Mouse (Mus musculus) testis, adult 2 months (tissue): ENCODE measurements at regions not wholly inside any gene's neighbourhood (a gene's known extent, or its start where the extent isn't known, plus 50 kb on each side); places are given as distances from the start of the nearest gene placed in this dataset.

Experiments
- CTCF ChIP-seq: fragments of 200-500 bp; IDR thresholded peaks from 2 replicates; pipeline ENCODE4 v1.5.1; 2012; ENCODE audit warnings: low read depth, mild to moderate bottlenecking, inconsistent platforms, low read length, moderate library complexity; ENCODE audit not compliant: control insufficient read depth, insufficient read depth, insufficient replicate concordance
- POLR2A ChIP-seq: fragments of 200-500 bp; IDR thresholded peaks from 2 replicates; pipeline ENCODE4 v1.6.1; 2012; ENCODE audit warnings: low read depth, mild to moderate bottlenecking, inconsistent platforms, low read length, moderate library complexity; ENCODE audit not compliant: control insufficient read depth

GRCm38 (mm10) chr13:102447310-102447709, 246.0 kb upstream of the Cd180 start:
- TF ChIP-seq POLR2A: no peak
- no peak for TF ChIP-seq CTCF
